Mouse (Mus musculus) MEL (cell line): ENCODE measurements at regions not wholly inside any gene's neighbourhood (a gene's known extent, or its start where the extent isn't known, plus 50 kb on each side); places are given as distances from the start of the nearest gene placed in this dataset.

Experiments used
- CTCF ChIP-seq, 3 experiments: IDR thresholded peaks in 2 of 3; conservative IDR thresholded peaks in 1 of 3; 2 replicates each; pipeline ENCODE4 v1.5.1; 2011 to 2012; ENCODE audit warnings: low read length in 3 of 3, low read depth in 2 of 3, mild to moderate bottlenecking in 2 of 3, improper control_type of control experiment in 1 of 3, inconsistent platforms in 1 of 3, mixed read lengths in 1 of 3, moderate library complexity in 1 of 3; ENCODE audit not compliant: control insufficient read depth in 1 of 3, insufficient read depth in 1 of 3, poor library complexity in 1 of 3, severe bottlenecking in 1 of 3
- EP300 ChIP-seq, 2 experiments: IDR thresholded peaks; 2 replicates each; pipeline ENCODE4 v1.6.1; 2011; ENCODE audit warnings: improper control_type of control experiment in 2 of 2, low read length in 2 of 2, low read depth in 1 of 2, mild to moderate bottlenecking in 1 of 2
- HCFC1 ChIP-seq: IDR thresholded peaks from 2 replicates; pipeline ENCODE4 v1.6.1; 2012; ENCODE audit warnings: low read depth, mild to moderate bottlenecking, inconsistent platforms, low read length, improper control_type of control experiment, moderate library complexity
- MXI1 ChIP-seq: IDR thresholded peaks from 2 replicates; pipeline ENCODE4 v1.6.1; 2011; ENCODE audit warnings: mild to moderate bottlenecking, low read depth, low read length, improper control_type of control experiment
- NRF1 ChIP-seq: IDR thresholded peaks from 2 replicates; pipeline ENCODE4 v1.6.1; 2014; ENCODE audit warnings: low read depth, mild to moderate bottlenecking, inconsistent platforms, low read length, improper control_type of control experiment, moderate library complexity; ENCODE audit not compliant: poor library complexity, insufficient read depth, severe bottlenecking
- POLR2A ChIP-seq, 2 experiments: IDR thresholded peaks; 2 replicates each; pipeline ENCODE4 v1.6.1; 2011 to 2012; ENCODE audit warnings: low read length in 2 of 2, mild to moderate bottlenecking in 2 of 2, control low read depth in 1 of 2, improper control_type of control experiment in 1 of 2, low read depth in 1 of 2, moderate library complexity in 1 of 2; ENCODE audit not compliant: control insufficient read depth in 1 of 2, insufficient read depth in 1 of 2, poor library complexity in 1 of 2
- SIN3A ChIP-seq: IDR thresholded peaks from 2 replicates; pipeline ENCODE4 v1.6.1; 2012; ENCODE audit warnings: low read length, improper control_type of control experiment, inconsistent platforms
- TAL1 ChIP-seq: IDR thresholded peaks from 2 replicates; pipeline ENCODE4 v1.6.1; 2012; ENCODE audit warnings: mild to moderate bottlenecking, inconsistent platforms, low read length, moderate library complexity, mixed read lengths
- USF2 ChIP-seq, 2 experiments: IDR thresholded peaks; 2 replicates each; pipeline ENCODE4 v1.6.1; 2011 to 2012; ENCODE audit warnings: improper control_type of control experiment in 2 of 2, low read length in 2 of 2, borderline replicate concordance in 1 of 2, inconsistent platforms in 1 of 2, low read depth in 1 of 2, mild to moderate bottlenecking in 1 of 2; ENCODE audit not compliant: insufficient read depth in 1 of 2
- ZC3H11A ChIP-seq: IDR thresholded peaks from 2 replicates; pipeline ENCODE4 v1.6.1; 2012; ENCODE audit warnings: low read depth, mild to moderate bottlenecking, inconsistent platforms, low read length, improper control_type of control experiment
- ZNF384 ChIP-seq: IDR thresholded peaks from 2 replicates; pipeline ENCODE4 v1.6.1; 2012; ENCODE audit warnings: low read depth, mild to moderate bottlenecking, inconsistent platforms, low read length, improper control_type of control experiment

DNA sequence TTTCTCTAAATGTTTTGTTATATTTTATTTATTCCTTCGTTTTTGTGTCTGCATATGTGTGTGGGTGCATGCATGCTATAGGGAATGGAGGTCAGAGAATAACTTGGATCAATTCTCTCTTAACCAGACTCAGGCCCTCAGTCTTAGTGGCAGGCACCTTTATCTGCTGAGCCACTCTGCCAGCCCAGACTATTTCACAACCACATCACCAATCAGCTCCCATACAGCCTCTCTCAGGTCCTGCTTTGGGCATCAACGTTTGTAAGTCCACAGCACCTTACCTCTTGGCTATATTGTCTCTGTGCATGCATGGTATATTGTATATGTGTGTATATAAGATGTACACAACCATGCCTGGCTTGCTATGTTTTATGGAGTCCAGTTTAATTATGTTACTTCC lies 159.9 kb downstream of the Rab11fip4 start:
- TF ChIP-seq EP300 (IDR thresholded peaks at IDR 0.05; ENCODE audit: low read depth in 1 of 2, low read length in 2 of 2) (0 out of 4 replicates have a peak, but pooled peaks of 1 of the 2 experiments have one; percentile 7), SIN3A (no peak), POLR2A (IDR thresholded peaks at IDR 0.05; ENCODE audit: control insufficient read depth in 1 of 2, insufficient read depth in 1 of 2, low read depth in 1 of 2, low read length in 2 of 2, poor library complexity in 1 of 2) (no peak), NRF1 (no peak), CTCF (IDR thresholded peaks at IDR 0.05 in 2 of 3, conservative IDR thresholded peaks at IDR 0.05 in 1 of 3; ENCODE audit: control insufficient read depth in 1 of 3, insufficient read depth in 1 of 3, low read depth in 2 of 3, low read length in 3 of 3, poor library complexity in 1 of 3, severe bottlenecking in 1 of 3) (no peak), HCFC1 (no peak), ZC3H11A (no peak), USF2 (IDR thresholded peaks at IDR 0.05; ENCODE audit: borderline replicate concordance in 1 of 2, insufficient read depth in 1 of 2, low read depth in 1 of 2, low read length in 2 of 2) (no peak), TAL1 (no peak), ZNF384 (no peak), MXI1 (no peak)
